Mouse (Mus musculus) lung, postnatal 25 days (tissue): Measurements from ENCODE around the gene Krt73.

Source experiments
- DNase-seq: peaks from one replicate; pipeline ENCODE4 v3.0.0; 2022; ENCODE audit warnings: low spot score

The Krt73 gene

DNA sequence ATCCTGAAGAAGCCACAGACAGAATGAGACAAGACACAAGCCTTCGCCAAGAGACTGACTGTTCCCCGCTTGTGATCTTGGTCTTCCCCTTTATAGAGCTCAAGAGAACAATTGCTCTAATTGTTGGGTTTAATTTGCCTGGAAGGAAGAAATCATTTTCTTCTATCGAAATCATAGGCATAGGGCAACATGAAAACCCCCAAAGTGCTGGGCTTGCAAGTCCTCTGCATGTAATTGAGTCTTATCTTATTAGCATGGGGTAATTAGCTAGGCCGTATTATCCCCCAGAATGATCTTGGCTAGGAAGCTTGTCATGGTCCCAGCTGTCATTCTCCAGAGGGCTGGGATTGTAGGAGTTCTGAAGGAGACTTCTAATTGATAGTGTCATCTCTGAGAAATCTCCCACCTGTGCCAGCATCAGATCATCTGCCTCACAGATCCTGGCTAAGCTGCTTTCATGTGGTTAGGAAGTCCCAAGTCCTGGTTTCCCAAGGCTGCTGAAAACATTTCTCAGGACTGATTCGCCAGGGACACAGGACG is at the start of gene Krt73:
Gene Krt73, minus strand, starts transcription at position 51 of the 540 bp plus-strand sequence.
- no peak for DNase-seq

GRCm38 (mm10) chr15:101850694-101851093 is 48.5 kb upstream of the Krt73 start, which contains the start of gene Krt1:
TSS of gene Krt1 (minus strand) at chr15:101850794.
- no peak for DNase-seq

DNA sequence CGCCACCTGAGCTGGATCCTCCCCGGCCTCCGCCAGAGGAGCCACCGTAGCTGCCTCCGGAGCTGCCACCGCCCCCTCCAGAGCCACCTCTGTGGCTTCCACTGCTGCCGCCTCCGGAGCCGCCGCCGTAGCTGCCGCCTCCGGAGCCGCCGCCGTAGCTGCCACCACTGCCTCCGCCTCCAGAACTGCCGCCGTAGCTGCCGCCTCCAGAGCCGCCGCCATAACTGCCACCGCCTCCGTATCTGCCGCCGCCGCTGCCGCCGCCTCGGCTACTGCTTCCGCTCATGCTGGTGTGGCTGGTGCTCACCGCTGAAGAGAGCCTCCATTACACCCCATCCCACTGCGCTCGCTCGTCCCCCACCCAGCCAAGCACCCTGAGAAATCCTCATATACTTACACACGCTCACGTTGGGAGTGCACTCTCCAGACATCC is 43.8 kb upstream of the Krt73 start:
- DNase-seq: peak; percentile 12

- DNase-seq: no peak
These were observed 41.0 kb upstream of the Krt73 start for GRCm38 (mm10) chr15:101843192-101843591.

DNA sequence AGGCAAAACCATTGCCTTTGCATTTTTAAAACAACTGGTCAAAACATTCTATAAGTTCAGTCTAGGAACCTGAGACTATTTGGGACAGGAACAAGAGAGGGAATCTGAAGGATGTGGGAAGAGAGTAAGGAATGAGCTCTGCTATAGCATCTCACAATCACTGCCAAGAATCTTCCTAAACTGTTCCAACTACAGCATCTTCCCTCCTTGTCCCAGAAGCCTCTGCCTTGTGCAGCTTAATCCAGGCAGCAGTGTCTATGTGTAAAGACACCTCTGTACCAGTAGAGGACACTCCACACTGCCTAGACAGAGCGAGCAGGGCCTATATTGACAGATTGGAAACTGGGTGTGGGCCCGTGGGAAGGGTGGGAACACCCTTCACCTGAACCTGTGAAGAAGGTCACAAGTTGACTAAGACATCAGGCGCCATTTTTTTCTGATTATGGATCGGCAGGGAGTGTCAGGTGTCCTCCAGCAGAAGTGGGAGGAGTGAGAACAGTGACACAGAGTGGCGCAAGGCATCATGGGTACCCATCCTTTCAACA is 32.7 kb upstream of the Krt73 start:
- no peak for DNase-seq

DNA sequence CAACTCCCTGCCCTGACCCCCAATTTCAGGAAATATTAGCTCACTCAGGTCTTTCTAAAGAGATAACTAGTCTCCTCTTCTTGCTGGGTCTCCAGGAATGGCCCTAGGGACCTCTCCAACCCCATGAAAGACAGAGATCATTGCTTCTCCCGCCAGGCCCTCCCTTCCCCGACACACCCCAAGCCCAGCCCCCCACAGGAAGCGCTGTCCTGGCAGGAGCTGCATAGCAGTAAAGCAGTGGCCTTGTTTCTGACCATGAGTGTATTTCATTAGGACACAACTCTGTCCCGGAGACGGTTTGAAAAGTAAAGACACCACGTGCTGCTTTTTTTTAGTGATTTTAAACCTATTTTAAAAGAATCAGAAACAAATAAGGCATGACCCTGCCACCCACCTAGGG is 31.0 kb upstream of the Krt73 start:
- DNase-seq: no peak

DNA sequence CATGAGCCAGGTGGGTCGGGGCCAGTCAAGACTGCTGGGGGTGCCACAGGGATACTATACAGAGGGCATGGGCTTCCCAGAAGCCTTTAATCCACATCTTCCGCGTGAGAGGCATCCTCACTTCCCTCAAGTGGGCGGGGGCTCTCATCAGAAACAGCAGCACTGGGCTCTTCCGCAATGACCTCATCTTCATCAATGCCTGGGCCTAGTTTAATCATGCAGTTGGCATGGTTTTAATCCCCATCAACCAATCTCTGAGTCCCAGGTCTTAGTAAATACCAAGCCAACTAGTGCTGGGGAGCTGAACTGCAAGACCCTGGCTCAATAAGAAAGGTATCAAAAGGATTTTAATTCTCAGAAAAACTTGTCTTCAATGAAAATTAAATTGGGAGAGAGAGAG is 27.3 kb upstream of the Krt73 start:
- no peak for DNase-seq

DNA sequence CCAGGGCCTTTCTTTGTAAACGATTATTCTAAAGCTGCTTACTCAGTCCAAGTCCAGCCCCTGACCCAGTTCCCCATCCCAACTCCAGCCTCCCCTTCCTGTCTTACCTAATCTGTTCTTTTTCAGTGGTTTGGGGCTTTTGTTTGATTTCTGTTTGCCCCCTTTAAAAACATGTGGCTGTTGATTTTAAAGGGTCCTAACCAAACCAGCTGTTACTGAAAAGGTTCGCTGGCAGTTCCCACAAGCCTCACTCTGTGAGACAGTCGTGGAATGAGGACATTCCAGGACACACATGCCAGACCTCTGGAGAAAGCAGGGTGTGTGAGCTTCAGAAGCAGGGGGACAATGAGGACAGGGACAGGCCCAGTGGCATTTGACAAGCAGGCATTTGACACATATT is 19.6 kb upstream of the Krt73 start:
- no peak for DNase-seq

GRCm38 (mm10) chr15:101817875-101818274 is 15.7 kb upstream of the Krt73 start, which contains the start of gene Krt2:
TSS of gene Krt2 (minus strand) at chr15:101818169.
- no peak for DNase-seq

GRCm38 (mm10) chr15:101803052-101803822 is 1.1 kb upstream of the Krt73 start:
- no peak for DNase-seq

- DNase-seq: no peak
These were observed 11.3 kb downstream of the Krt73 start for GRCm38 (mm10) chr15:101790867-101791266.

DNA sequence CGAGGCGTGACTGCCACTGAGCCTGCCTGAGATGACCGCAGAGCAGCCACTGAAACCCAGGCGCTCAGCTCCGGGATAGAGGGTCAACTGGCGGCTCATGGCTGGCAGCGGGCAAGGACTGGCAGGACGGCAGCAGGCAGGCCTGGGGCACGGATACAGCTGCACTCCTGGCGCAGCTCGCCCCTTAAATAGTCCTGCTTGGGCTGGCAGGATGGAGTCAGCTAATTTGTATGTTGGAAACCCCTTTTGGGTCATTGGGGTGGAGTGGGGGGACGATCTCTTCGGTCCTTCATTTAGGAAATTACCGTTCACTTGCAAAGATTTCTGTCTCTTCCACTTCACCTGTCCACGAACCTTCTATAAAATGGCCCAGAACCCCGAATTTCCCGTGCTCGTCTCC is 15.8 kb downstream of the Krt73 start, which contains the start of gene Krt72:
Gene Krt72, minus strand, starts transcription at position 101 of the 400 bp plus-strand sequence.
- no peak for DNase-seq

DNA sequence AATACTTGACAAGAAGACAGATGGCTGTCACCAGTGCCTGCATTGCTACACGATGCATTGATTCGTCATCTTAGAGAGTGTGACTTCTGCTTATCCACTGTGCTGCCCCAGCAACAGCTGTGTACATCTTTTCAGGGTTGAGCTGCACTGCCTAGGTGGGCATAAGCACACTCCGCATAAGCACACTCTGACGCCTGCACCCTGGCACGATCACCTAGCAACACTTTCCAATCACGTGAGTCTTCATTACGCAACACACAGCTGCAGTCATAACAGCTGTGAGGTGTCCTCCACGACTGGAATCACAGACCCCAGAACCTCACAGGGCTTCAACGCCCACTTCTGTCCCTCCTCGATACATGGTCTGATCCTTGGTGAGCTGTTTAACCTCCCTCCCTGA is 28.7 kb downstream of the Krt73 start:
- peak; percentile 10 for DNase-seq

GRCm38 (mm10) chr15:101772711-101773081 is 29.4 kb downstream of the Krt73 start:
- DNase-seq: peak; percentile 86

- no peak for DNase-seq
These were observed 30.0 kb downstream of the Krt73 start for GRCm38 (mm10) chr15:101772080-101772710.

DNA sequence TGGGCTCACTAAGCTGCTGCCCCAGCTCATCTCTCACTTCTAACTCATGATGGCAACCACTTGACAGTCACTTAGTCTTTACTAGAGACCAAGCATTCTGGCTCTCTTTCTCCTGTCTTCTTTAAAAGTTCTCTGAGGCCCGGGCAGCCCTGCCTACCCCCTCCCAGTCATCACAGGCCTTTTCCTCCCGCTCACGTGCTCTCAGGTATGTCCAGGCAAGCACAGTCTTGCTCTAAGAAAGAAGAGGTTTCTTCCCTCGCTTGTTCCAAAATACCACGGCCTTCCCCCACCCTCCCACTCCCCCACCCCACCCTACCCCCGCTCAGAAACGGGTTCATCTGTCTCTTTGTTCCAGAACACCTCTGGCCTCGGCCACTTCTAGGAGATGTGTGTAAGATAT is 31.9 kb downstream of the Krt73 start:
- DNase-seq: no peak
